Mouse (Mus musculus): ENCODE measurements around the gene Slc18b1. TPM values are rescaled to one million over a fixed set of nuclear protein-coding genes. Genes with fewer than 3 reads are reported as not detected.
"Not testable (repeated sequence)": the region's sequence is repeated elsewhere in the genome, so short reads cannot be mapped to it uniquely, and the experiment has no call there.

Slc18b1 gene
- polyA plus RNA-seq, 1 experiment from 2014 or later = 17.0 TPM

GRCm38 (mm10) chr10:23786631-23787038 is 10.2 kb upstream of the Slc18b1 start:
- Histone ChIP-seq H3K4me2 (replicated peaks) (peak overlapping the region; percentile 56), H3K27ac (peak overlapping the region; percentile 67), H3K4me1 (replicated peaks) (peaks cover 11% of the 10 kb centered on the region; the same call in 1 of the 2 replicates), H3K36me3 (peaks cover 14% of the 10 kb centered on the region), H3K4me3 (replicated peaks) (peak overlapping the region; percentile 81), H3K9ac (peak overlapping the region; percentile 90)
- peak; percentile 35 for ATAC-seq
- 0% methylated on average over 23 of the region's 23 CpGs for WGBS
- not testable (repeated sequence) for H3K9me3 ChIP-seq; H3K27me3 ChIP-seq (replicated peaks)

GRCm38 (mm10) chr10:23787062-23787821 is 9.5 kb upstream of the Slc18b1 start, which contains the start of gene Rps12:
TSS of gene Rps12 (minus strand) at chr10:23787275.
- Histone ChIP-seq H3K9ac (peak within 1 kb of the TSS; percentile 90), H3K27me3 (replicated peaks) (no peaks in the 10 kb centered on the region), H3K4me2 (replicated peaks) (peak within 1 kb of the TSS; percentile 65), H3K4me3 (replicated peaks) (peak within 1 kb of the TSS; percentile 81), H3K36me3 (peaks cover 14% of the 10 kb centered on the region), H3K9me3 (no peaks in the 10 kb centered on the region), H3K4me1 (replicated peaks) (peaks cover 11% of the 10 kb centered on the region; the same call in 1 of the 2 replicates), H3K27ac (peak within 1 kb of the TSS; percentile 92)
- peak; percentile 96 for ATAC-seq
- WGBS = under 1% methylated on average over 51 of the region's 51 CpGs

GRCm38 (mm10) chr10:23788056-23788600 is 8.7 kb upstream of the Slc18b1 start:
- WGBS = 6% methylated on average over 8 of the region's 8 CpGs
- peak overlapping the region; percentile 65 for H3K4me2 ChIP-seq (replicated peaks)
- H3K27me3 ChIP-seq (replicated peaks) = no peaks in the 10 kb centered on the region
- H3K9me3 ChIP-seq = no peaks in the 10 kb centered on the region
- peak overlapping the region; percentile 92 for H3K27ac ChIP-seq
- peak overlapping the region; percentile 71 for H3K9ac ChIP-seq
- H3K4me1 ChIP-seq (replicated peaks) = peaks cover 11% of the 10 kb centered on the region; the same call in 1 of the 2 replicates
- ATAC-seq = no peak
- peaks cover 11% of the 10 kb centered on the region for H3K36me3 ChIP-seq
- H3K4me3 ChIP-seq (replicated peaks) = peak overlapping the region; percentile 81

- peak overlapping the region; percentile 59 for H3K4me2 ChIP-seq (replicated peaks)
- no peak overlapping the region for H3K4me3 ChIP-seq (replicated peaks)
- ATAC-seq = 0 out of 2 replicates have a peak, but pooled peaks have one; percentile 2
- WGBS = 71% methylated on average over 9 of the region's 9 CpGs
- H3K9ac ChIP-seq = no peak overlapping the region
- no peak overlapping the region for H3K27ac ChIP-seq
- H3K4me1 ChIP-seq (replicated peaks) = 0 out of 2 replicates have a peak, but pooled peaks cover 7% of the 10 kb centered on the region
- no peaks in the 10 kb centered on the region for H3K27me3 ChIP-seq (replicated peaks)
- no peaks in the 10 kb centered on the region for H3K36me3 ChIP-seq
- H3K9me3 ChIP-seq = no peaks in the 10 kb centered on the region
Observed at GRCm38 (mm10) chr10:23795871-23796520, 790 bp upstream of the Slc18b1 start.

- H3K27me3 ChIP-seq (replicated peaks) = no peaks in the 10 kb centered on the region
- 27% methylated on average over 3 of the region's 3 CpGs for WGBS
- H3K4me1 ChIP-seq (replicated peaks) = 0 out of 2 replicates have a peak, but pooled peaks cover 7% of the 10 kb centered on the region
- no peak for ATAC-seq
- H3K9ac ChIP-seq = no peak overlapping the region
- H3K4me3 ChIP-seq (replicated peaks) = peak overlapping the region; percentile 50; the same call in 1 of the 2 replicates
- no peak overlapping the region for H3K27ac ChIP-seq
- no peaks in the 10 kb centered on the region for H3K9me3 ChIP-seq
- H3K36me3 ChIP-seq = no peaks in the 10 kb centered on the region
- H3K4me2 ChIP-seq (replicated peaks) = peak overlapping the region; percentile 59
Observed at GRCm38 (mm10) chr10:23797606-23798005, 820 bp downstream of the Slc18b1 start.

GRCm38 (mm10) chr10:23798142-23798541 is 1.4 kb downstream of the Slc18b1 start:
- no peak overlapping the region for H3K4me3 ChIP-seq (replicated peaks)
- H3K27ac ChIP-seq = no peak overlapping the region
- ATAC-seq = no peak
- no peaks in the 10 kb centered on the region for H3K36me3 ChIP-seq
- 69% methylated on average over 1 of the region's 1 CpGs for WGBS
- 0 out of 2 replicates have a peak, but pooled peaks cover 7% of the 10 kb centered on the region for H3K4me1 ChIP-seq (replicated peaks)
- H3K9ac ChIP-seq = no peak overlapping the region
- no peaks in the 10 kb centered on the region for H3K27me3 ChIP-seq (replicated peaks)
- H3K9me3 ChIP-seq = no peaks in the 10 kb centered on the region
- 0 out of 2 replicates have a peak overlapping the region, but pooled peaks have one; percentile 59 for H3K4me2 ChIP-seq (replicated peaks)

- Histone ChIP-seq H3K4me1 (replicated peaks) (0 out of 2 replicates have a peak, but pooled peaks cover 7% of the 10 kb centered on the region), H3K4me2 (replicated peaks) (no peak overlapping the region), H3K36me3 (peaks cover 6% of the 10 kb centered on the region; the same call in 1 of the 2 replicates), H3K27me3 (replicated peaks) (no peaks in the 10 kb centered on the region), H3K9ac (no peak overlapping the region), H3K4me3 (replicated peaks) (no peak overlapping the region), H3K27ac (no peak overlapping the region), H3K9me3 (no peaks in the 10 kb centered on the region)
- peak; percentile 47; the same call in 1 of the 2 replicates for ATAC-seq
- WGBS = 6% methylated on average over 3 of the region's 3 CpGs
Observed at GRCm38 (mm10) chr10:23799933-23800332, 3.1 kb downstream of the Slc18b1 start.

DNA sequence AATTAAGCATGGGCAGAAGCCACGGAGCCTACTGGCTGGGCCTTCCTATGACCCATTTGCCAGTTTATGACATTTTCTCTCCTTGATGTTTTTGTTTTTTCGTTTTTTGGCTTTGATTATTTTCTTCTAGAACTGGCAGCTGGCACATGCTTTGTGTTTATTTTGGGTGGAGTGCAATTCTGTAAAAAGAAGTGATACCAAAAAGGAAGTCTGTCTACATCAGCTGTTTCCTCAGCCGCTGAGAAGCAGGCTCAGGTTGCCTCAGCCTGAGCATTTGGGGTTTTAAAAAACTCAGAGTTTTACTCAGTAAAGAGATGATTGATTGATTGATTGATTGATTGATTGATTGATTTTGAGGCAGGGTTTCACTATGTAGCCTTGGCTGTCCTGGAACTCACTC is 6.1 kb downstream of the Slc18b1 start:
- no peak overlapping the region for H3K4me3 ChIP-seq (replicated peaks)
- H3K27me3 ChIP-seq (replicated peaks) = no peaks in the 10 kb centered on the region
- H3K36me3 ChIP-seq = peaks cover 9% of the 10 kb centered on the region
- no peaks in the 10 kb centered on the region for H3K9me3 ChIP-seq
- no peak overlapping the region for H3K4me2 ChIP-seq (replicated peaks)
- 0 out of 2 replicates have a peak, but pooled peaks cover 3% of the 10 kb centered on the region for H3K4me1 ChIP-seq (replicated peaks)
- H3K27ac ChIP-seq = no peak overlapping the region
- H3K9ac ChIP-seq = no peak overlapping the region
- 52% methylated on average over 3 of the region's 3 CpGs for WGBS
- no peak for ATAC-seq

DNA sequence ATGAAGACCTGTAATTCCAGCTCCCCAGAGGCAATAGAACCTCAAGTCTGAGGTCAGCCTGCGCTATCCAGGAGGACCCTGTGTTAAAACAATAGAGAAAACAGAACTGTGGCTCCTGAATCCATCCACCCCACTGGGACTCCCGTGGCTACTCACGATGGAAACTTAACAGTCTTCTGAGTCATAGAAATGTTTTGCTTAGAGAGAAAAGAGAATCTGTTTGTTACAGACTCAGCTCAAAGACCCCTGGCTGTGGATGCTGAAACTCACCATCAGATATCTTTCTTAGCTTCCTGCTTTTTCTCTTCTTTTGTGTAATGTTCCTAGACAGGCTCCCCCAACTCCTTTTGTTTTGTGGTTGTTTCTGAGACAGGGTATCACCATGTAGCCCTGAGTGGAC is 7.9 kb downstream of the Slc18b1 start:
- Histone ChIP-seq H3K27ac (no peak overlapping the region), H3K4me2 (replicated peaks) (no peak overlapping the region), H3K36me3 (peaks cover 9% of the 10 kb centered on the region), H3K9ac (no peak overlapping the region), H3K4me3 (replicated peaks) (no peak overlapping the region), H3K9me3 (no peaks in the 10 kb centered on the region), H3K4me1 (replicated peaks) (0 out of 2 replicates have a peak, but pooled peaks cover 3% of the 10 kb centered on the region), H3K27me3 (replicated peaks) (no peaks in the 10 kb centered on the region)
- no peak for ATAC-seq
- 83% methylated on average over 3 of the region's 3 CpGs for WGBS

DNA sequence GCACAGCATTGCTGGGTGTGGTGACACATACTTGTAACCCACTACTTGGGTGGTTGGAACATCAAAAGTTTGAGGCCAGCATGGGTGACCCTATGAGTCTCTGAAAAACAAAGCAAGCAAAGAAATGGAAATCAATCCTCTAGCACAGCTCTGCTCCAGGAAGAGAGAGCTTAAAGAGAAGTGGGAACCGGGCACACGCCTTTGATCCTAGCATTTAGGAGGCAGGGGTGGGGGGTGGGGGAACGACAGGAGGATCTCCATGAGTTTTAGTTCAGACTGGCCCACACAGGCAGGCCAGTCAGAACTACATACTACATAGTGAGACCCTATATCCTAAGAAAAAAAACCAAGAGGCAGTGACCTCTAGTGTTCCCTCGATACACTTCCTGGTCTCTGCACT is 9.4 kb downstream of the Slc18b1 start:
- 50% methylated on average over 4 of the region's 4 CpGs for WGBS
- H3K36me3 ChIP-seq = peaks cover 9% of the 10 kb centered on the region
- no peak overlapping the region for H3K4me2 ChIP-seq (replicated peaks)
- no peaks in the 10 kb centered on the region for H3K27me3 ChIP-seq (replicated peaks)
- no peaks in the 10 kb centered on the region for H3K9me3 ChIP-seq
- no peaks in the 10 kb centered on the region for H3K4me1 ChIP-seq (replicated peaks)
- no peak overlapping the region for H3K9ac ChIP-seq
- ATAC-seq = no peak
- H3K27ac ChIP-seq = no peak overlapping the region
- H3K4me3 ChIP-seq (replicated peaks) = no peak overlapping the region

- H3K9ac ChIP-seq = no peak overlapping the region
- no peak overlapping the region for H3K4me2 ChIP-seq (replicated peaks)
- WGBS = 53% methylated on average over 9 of the region's 12 CpGs
- no peak overlapping the region for H3K4me3 ChIP-seq (replicated peaks)
- H3K9me3 ChIP-seq = no peaks in the 10 kb centered on the region
- peak; percentile 80 for ATAC-seq
- no peaks in the 10 kb centered on the region for H3K27me3 ChIP-seq (replicated peaks)
- H3K36me3 ChIP-seq = 0 out of 2 replicates have a peak, but pooled peaks cover 4% of the 10 kb centered on the region
- no peaks in the 10 kb centered on the region for H3K4me1 ChIP-seq (replicated peaks)
- no peak overlapping the region for H3K27ac ChIP-seq
Observed at GRCm38 (mm10) chr10:23811635-23812437, 15.1 kb downstream of the Slc18b1 start.

All from intestine, embryonic 15.5 days (tissue).